Mouse (Mus musculus): ENCODE measurements around the gene Pgs1. TPM values are rescaled to one million over a fixed set of nuclear protein-coding genes. Genes with fewer than 3 reads are reported as not detected.

Pgs1 gene
- polyA plus RNA-seq, 1 experiment: 2.8 TPM

DNA sequence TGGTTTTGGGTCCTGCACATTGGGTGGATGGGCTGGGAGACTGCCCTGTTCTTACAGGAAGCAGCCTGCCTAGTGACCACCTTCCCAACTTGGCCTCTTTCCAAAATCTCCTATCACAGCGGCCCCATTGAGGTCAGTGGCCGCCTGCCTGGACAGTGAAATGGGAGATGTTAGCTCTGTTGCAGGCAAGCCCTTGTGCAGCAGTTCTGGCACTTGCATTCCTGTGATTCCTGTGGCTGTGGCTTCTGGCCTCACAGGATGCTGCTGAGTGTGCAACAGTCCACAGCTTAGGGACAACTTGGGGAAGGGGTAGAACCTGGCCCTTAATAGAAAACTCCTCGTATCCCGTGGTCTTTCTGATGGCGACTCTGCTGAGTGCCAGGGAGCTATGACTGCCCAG is 17.6 kb downstream of the Pgs1 start:
- H3K27me3 ChIP-seq (ENCODE audit: control insufficient read depth): no peaks in the 10 kb centered on the region
- H3K9me3 ChIP-seq (ENCODE audit: control insufficient read depth, low read length): no peaks in the 10 kb centered on the region
- H3K4me1 ChIP-seq (ENCODE audit: control insufficient read depth): peaks cover 62% of the 10 kb centered on the region
- H3K4me3 ChIP-seq (replicated peaks): no peak overlapping the region
- peaks cover 97% of the 10 kb centered on the region for H3K36me3 ChIP-seq (ENCODE audit: control insufficient read depth)
- TF ChIP-seq GATA1 (IDR thresholded peaks at IDR 0.05; ENCODE audit: low read length) (no peak), TAL1 (IDR thresholded peaks at IDR 0.05; ENCODE audit: low read length) (no peak)

DNA sequence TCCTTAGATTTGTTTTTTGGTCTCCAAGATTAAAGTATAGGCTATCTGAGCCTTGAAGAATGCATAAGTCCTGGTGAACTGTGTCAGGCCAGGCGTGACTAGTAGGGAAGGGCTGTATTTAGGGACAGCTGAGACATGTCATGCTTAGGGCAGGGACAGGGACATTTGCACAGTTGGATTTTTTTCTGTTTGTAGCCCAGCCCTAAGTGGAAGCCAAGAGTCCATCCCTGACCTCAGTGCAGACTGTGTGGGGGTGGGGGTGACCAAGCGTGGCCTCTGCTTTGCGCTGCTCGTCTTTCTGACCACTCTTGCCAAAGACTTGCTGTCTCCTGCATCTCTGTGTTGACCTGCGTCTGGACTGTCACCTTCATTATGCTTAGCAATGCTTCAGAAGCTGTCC is 18.1 kb downstream of the Pgs1 start:
- Histone ChIP-seq H3K4me1 (ENCODE audit: control insufficient read depth) (peaks cover 62% of the 10 kb centered on the region), H3K27me3 (ENCODE audit: control insufficient read depth) (no peaks in the 10 kb centered on the region), H3K4me3 (replicated peaks) (no peak overlapping the region), H3K36me3 (ENCODE audit: control insufficient read depth) (peaks cover 97% of the 10 kb centered on the region), H3K9me3 (ENCODE audit: control insufficient read depth, low read length) (no peaks in the 10 kb centered on the region)
- TF ChIP-seq GATA1 (IDR thresholded peaks at IDR 0.05; ENCODE audit: low read length) (no peak), TAL1 (IDR thresholded peaks at IDR 0.05; ENCODE audit: low read length) (no peak)

DNA sequence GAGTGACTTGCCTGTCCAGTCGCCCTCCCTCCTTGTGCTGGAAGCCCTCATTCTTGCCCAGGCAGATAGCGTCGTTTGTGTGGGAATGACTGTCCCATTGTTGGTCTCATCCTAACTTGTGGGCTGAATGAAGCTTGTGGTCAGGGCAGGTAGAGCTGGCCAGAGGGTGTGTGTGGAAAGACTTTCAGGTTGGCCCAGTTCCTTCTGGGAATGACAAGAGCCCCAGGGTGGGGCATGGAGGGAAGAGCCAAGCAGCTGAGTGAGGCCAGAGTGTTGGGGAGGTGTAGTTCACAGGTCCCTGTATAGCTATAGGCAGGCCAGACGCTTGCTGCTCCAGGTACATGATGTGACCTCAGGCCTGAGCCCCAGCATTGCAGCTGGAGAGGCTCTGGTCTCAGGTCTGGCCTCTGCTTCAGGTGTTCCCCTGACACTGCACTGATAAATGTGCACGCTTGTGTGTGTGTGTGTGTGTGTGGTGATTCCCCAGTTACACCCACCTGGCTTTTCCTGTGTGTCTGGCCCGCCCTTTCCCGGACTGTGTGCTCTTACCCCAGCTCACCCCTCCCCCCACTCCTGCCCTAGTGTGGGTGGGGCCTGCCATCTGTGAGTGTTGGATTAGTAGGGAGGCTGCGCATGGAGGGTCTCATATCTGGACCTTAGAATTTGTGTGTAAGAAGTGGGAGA is 21.5 kb downstream of the Pgs1 start:
- H3K27me3 ChIP-seq (ENCODE audit: control insufficient read depth): no peaks in the 10 kb centered on the region
- peaks cover 97% of the 10 kb centered on the region for H3K36me3 ChIP-seq (ENCODE audit: control insufficient read depth)
- no peaks in the 10 kb centered on the region for H3K9me3 ChIP-seq (ENCODE audit: control insufficient read depth, low read length)
- H3K4me3 ChIP-seq (replicated peaks): no peak overlapping the region
- TF ChIP-seq TAL1 (IDR thresholded peaks at IDR 0.05; ENCODE audit: low read length): no peak
- no peak for TF ChIP-seq GATA1 (IDR thresholded peaks at IDR 0.05; ENCODE audit: low read length)
- peaks cover 40% of the 10 kb centered on the region for H3K4me1 ChIP-seq (ENCODE audit: control insufficient read depth)

DNA sequence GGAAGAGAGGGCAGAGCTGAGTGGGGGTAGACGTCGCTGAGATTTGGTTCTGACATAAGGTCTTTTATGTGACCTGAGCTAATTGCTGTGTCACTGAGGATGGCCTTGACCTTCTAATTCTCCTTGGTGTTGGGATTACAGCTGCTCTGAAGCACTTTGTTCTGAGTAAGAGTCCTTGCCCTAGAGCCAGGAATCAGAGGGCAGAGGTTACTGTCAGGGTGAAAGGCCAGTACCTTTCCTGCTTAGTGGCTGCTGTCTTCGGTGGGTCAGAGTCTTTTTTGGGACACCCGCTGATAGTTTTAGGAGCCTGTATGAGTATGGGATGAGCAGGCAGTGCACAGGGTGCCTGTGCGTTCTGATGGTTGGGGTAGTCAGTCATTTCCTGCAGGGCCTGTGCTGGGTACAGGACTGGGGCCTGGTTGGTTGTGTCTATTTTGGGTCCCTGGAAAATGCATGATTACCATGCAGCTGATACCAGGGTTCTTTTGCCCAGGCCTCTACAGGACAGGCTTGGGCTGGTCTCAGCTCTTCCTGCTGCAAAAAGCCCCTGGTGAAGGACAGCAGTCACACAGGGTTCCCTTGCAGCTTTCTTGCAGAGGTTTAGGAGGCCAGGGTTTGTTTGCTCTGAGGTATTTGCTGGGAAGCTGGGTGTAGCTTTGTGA is 22.2 kb downstream of the Pgs1 start:
- Histone ChIP-seq H3K27me3 (ENCODE audit: control insufficient read depth) (no peaks in the 10 kb centered on the region), H3K9me3 (ENCODE audit: control insufficient read depth, low read length) (no peaks in the 10 kb centered on the region), H3K36me3 (ENCODE audit: control insufficient read depth) (peaks cover 98% of the 10 kb centered on the region), H3K4me1 (ENCODE audit: control insufficient read depth) (peaks cover 40% of the 10 kb centered on the region), H3K4me3 (replicated peaks) (no peak overlapping the region)
- TF ChIP-seq GATA1 (IDR thresholded peaks at IDR 0.05; ENCODE audit: low read length): no peak
- no peak for TF ChIP-seq TAL1 (IDR thresholded peaks at IDR 0.05; ENCODE audit: low read length)

DNA sequence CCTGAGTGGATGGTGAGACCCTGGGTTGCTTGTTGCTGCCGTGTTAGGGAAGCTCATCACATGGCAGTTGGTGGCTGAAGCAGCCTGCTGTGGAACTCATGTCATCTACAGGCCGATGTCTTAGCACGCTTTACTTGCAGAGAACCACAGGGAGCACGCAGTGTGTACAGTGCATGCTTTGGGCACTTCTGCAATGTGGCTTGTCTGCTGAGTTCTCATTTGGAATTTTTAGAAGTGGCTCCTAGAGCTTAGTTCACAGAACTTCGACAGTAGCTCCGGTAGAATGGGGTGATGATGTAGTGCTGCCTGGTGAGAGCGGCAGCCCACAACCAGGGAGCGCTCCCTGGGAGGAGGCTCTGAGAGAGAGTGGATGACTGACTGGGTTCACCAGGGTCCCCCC is 22.8 kb downstream of the Pgs1 start:
- TF ChIP-seq TAL1 (IDR thresholded peaks at IDR 0.05; ENCODE audit: low read length) (no peak), GATA1 (IDR thresholded peaks at IDR 0.05; ENCODE audit: low read length) (no peak)
- Histone ChIP-seq H3K4me1 (ENCODE audit: control insufficient read depth) (peaks cover 41% of the 10 kb centered on the region), H3K4me3 (replicated peaks) (no peak overlapping the region), H3K9me3 (ENCODE audit: control insufficient read depth, low read length) (no peaks in the 10 kb centered on the region), H3K36me3 (ENCODE audit: control insufficient read depth) (peaks cover 97% of the 10 kb centered on the region), H3K27me3 (ENCODE audit: control insufficient read depth) (no peaks in the 10 kb centered on the region)

DNA sequence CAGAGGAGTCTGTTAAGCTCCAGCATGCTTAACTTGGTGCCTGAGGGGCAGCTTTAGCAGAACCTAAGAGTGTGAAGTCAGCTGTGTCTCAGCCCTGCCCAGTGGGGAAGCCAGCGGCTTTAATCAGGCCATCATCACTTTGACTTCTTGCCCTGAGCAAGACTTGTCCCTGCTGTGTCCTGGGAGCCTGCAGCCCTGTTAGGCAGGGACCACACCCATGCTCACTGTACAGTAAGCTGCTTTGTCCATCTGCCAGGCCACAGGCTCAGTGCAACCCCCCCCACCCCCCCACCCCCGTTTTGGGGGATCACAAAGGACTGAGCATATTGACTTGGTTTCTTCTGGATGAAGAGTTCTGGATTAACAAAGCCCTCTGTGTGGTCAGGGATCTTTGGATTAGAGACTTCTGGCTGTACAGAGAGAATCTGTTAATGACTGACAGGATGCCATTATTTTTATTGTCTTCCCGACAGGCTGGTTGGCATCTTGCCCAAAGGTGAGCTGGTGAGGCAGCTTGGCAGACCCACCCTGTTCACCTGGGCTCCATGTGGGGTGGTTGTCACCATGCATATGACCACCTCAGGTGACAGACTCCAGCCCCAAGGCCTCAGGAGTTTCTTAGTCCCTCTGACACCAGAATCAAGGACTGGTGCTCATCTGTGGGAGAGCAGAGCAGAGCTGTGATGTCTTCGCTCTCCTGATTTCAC is 23.9 kb downstream of the Pgs1 start:
- no peak overlapping the region for H3K4me3 ChIP-seq (replicated peaks)
- no peaks in the 10 kb centered on the region for H3K27me3 ChIP-seq (ENCODE audit: control insufficient read depth)
- peaks cover 97% of the 10 kb centered on the region for H3K36me3 ChIP-seq (ENCODE audit: control insufficient read depth)
- TF ChIP-seq TAL1 (IDR thresholded peaks at IDR 0.05; ENCODE audit: low read length): no peak
- TF ChIP-seq GATA1 (IDR thresholded peaks at IDR 0.05; ENCODE audit: low read length): no peak
- H3K4me1 ChIP-seq (ENCODE audit: control insufficient read depth): peaks cover 47% of the 10 kb centered on the region
- no peaks in the 10 kb centered on the region for H3K9me3 ChIP-seq (ENCODE audit: control insufficient read depth, low read length)

DNA sequence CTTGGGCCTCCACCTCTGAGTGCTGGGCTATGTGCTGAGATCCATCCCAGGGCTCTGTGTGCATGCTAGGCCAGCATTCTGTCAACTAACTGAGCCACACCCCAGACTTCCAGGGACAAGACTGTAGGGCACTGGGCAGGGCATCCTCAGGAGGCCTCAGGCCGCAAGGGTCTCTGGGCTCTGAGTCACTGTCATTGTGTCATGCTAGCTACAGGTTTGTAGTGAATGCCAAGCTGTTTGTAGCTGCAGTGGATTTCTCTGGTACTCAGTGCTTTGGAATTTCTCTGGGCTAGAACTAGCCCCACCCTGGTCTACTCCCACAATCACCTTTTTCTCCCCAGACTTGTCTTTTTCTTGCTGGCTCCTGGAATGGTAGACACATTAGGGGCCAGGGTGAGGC is 26.5 kb downstream of the Pgs1 start:
- Histone ChIP-seq H3K27me3 (ENCODE audit: control insufficient read depth) (no peaks in the 10 kb centered on the region), H3K4me1 (ENCODE audit: control insufficient read depth) (peaks cover 33% of the 10 kb centered on the region), H3K36me3 (ENCODE audit: control insufficient read depth) (peaks cover 98% of the 10 kb centered on the region), H3K4me3 (replicated peaks) (no peak overlapping the region), H3K9me3 (ENCODE audit: control insufficient read depth, low read length) (no peaks in the 10 kb centered on the region)
- TF ChIP-seq TAL1 (IDR thresholded peaks at IDR 0.05; ENCODE audit: low read length) (no peak), GATA1 (IDR thresholded peaks at IDR 0.05; ENCODE audit: low read length) (no peak)

DNA sequence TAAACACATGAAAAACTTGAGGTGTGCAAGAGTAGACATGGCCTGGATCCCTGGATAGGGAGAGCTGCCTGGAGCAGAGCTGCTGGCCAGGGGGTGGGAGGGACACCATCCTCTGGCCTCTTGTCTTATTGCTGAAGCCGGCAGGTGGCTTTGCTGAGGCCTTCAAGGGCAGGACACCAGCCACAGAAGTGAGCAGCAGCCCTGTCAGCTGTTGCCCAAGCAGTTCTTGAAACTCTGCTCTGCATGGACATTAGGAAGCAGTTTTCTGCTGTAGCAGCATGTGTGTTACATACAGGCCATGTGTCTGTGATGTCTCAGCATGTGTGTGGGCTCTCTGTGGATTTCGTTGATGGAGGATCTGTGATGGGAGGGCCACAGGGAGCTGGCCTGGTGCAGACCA is 27.2 kb downstream of the Pgs1 start:
- H3K27me3 ChIP-seq (ENCODE audit: control insufficient read depth): no peaks in the 10 kb centered on the region
- H3K4me3 ChIP-seq (replicated peaks): no peak overlapping the region
- H3K36me3 ChIP-seq (ENCODE audit: control insufficient read depth): peaks cover 98% of the 10 kb centered on the region
- peaks cover 25% of the 10 kb centered on the region for H3K4me1 ChIP-seq (ENCODE audit: control insufficient read depth)
- peaks cover 6% of the 10 kb centered on the region for H3K9me3 ChIP-seq (ENCODE audit: control insufficient read depth, low read length)
- no peak for TF ChIP-seq GATA1 (IDR thresholded peaks at IDR 0.05; ENCODE audit: low read length)
- TF ChIP-seq TAL1 (IDR thresholded peaks at IDR 0.05; ENCODE audit: low read length): no peak

DNA sequence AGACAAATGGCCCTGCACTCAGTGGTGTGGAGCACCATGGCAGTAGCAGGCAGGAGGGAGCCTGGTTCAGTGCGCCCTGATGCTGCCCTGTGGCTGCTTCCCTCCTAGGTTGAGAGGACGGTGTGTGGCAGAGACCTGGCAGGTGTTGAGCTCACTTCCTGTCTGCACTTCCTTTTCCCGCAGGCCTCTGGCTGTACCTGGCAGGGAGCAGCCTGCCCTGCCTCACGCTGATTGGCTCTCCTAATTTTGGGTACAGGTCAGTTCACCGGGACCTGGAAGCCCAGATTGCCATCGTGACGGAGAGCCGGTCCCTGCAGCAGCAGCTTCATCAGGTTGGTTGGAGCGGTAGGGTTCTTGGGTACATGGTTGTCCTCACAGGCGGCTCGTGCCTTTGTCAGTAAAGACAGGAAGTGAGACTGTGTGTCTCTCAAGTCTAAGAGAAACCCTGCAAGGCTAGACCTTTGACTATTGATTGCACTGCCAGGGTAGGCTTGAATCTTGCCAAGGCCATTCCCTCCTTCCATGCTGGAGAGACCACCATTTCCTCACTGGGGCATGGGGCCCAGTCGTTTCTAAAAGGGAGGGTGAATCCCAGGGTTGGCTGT is 28.4 kb downstream of the Pgs1 start:
- peaks cover 7% of the 10 kb centered on the region for H3K9me3 ChIP-seq (ENCODE audit: control insufficient read depth, low read length)
- H3K27me3 ChIP-seq (ENCODE audit: control insufficient read depth): no peaks in the 10 kb centered on the region
- H3K4me3 ChIP-seq (replicated peaks): no peak overlapping the region
- no peak for TF ChIP-seq GATA1 (IDR thresholded peaks at IDR 0.05; ENCODE audit: low read length)
- no peak for TF ChIP-seq TAL1 (IDR thresholded peaks at IDR 0.05; ENCODE audit: low read length)
- H3K4me1 ChIP-seq (ENCODE audit: control insufficient read depth): peaks cover 14% of the 10 kb centered on the region
- peaks cover 98% of the 10 kb centered on the region for H3K36me3 ChIP-seq (ENCODE audit: control insufficient read depth)

All from erythroblast, embryonic 14.5 days (primary cell).